Mouse (Mus musculus) liver, adult 2 months (tissue): ENCODE results near the gene Slc7a6.

Experiments
- CTCF ChIP-seq: fragments of 200-500 bp; IDR thresholded peaks from 2 replicates; pipeline ENCODE4 v1.5.1; 2011; ENCODE audit warnings: low read depth, low read length, control low read depth
- POLR2A ChIP-seq: fragments of 200-500 bp; IDR thresholded peaks from 2 replicates; pipeline ENCODE4 v1.6.1; 2011; ENCODE audit warnings: low read length, control low read depth; ENCODE audit not compliant: insufficient read depth; ENCODE audit errors: extremely low read depth

- TF ChIP-seq CTCF (no peak), POLR2A (no peak)
Measured at GRCm38 (mm10) chr8:106234567-106235261, 66.1 kb downstream of the Slc7a6 start.
